Mouse (Mus musculus): Measurements from ENCODE around the gene Gm9857. TPM values are rescaled to one million over a fixed set of nuclear protein-coding genes. Genes with fewer than 3 reads are reported as not detected.

The Gm9857 gene
- total and polyA plus RNA-seq, 3 experiments: not detected

GRCm38 (mm10) chr3:108900147-108900546 is 40.1 kb downstream of the Gm9857 start:
- Histone ChIP-seq H3K9me3 (replicated peaks) (peaks cover 6% of the 10 kb centered on the region), H3K4me1 (ENCODE audit: insufficient read depth, low read depth, low read length) (peaks cover 6% of the 10 kb centered on the region; the same call in 1 of the 2 replicates)
- no peak for ATAC-seq (ENCODE audit: extremely low read depth, insufficient number of reproducible peaks, low FRiP score, poor library complexity, severe bottlenecking)

GRCm38 (mm10) chr3:108898640-108899039 is 41.6 kb downstream of the Gm9857 start:
- TF ChIP-seq POLR2AphosphoS5 (IDR thresholded peaks at IDR 0.05; ENCODE audit: insufficient replicate concordance, low read depth, low read length) (0 out of 2 replicates have a peak, but pooled peaks have one; percentile 83), TAL1 (conservative IDR thresholded peaks at IDR 0.05; ENCODE audit: low read depth, low read length) (no peak)
- Histone ChIP-seq H3K4me1 (ENCODE audit: insufficient read depth, low read depth, low read length) (no peaks in the 10 kb centered on the region), H3K9me3 (replicated peaks) (no peaks in the 10 kb centered on the region), H3K27me3 (ENCODE audit: insufficient read depth, low read length) (0 out of 2 replicates have a peak, but pooled peaks cover 2% of the 10 kb centered on the region), H3K4me3 (ENCODE audit: low read depth, low read length) (no peak overlapping the region), H3K36me3 (replicated peaks) (peaks cover 35% of the 10 kb centered on the region)
- ATAC-seq (ENCODE audit: extremely low read depth, insufficient number of reproducible peaks, low FRiP score, poor library complexity, severe bottlenecking) (no peak), DNase-seq (ENCODE audit: low spot score) (no peak)

More at GRCm38 (mm10) chr3:108900147-108900546, 40.1 kb downstream of the Gm9857 start:
- H3K4me3 ChIP-seq (ENCODE audit: low read depth, low read length): no peak overlapping the region
- DNase-seq (ENCODE audit: low spot score): no peak
- TF ChIP-seq TAL1 (conservative IDR thresholded peaks at IDR 0.05; ENCODE audit: low read depth, low read length) (no peak), CTCF (IDR thresholded peaks at IDR 0.05; ENCODE audit: low read depth, low read length) (no peak), GATA1 (IDR thresholded peaks at IDR 0.05; ENCODE audit: borderline replicate concordance, low read length) (no peak), GATA2 (IDR thresholded peaks at IDR 0.05; ENCODE audit: borderline replicate concordance, low read depth, low read length) (no peak), POLR2AphosphoS5 (IDR thresholded peaks at IDR 0.05; ENCODE audit: insufficient replicate concordance, low read depth, low read length) (no peak)
- H3K27me3 ChIP-seq (ENCODE audit: insufficient read depth, low read length): 0 out of 2 replicates have a peak, but pooled peaks cover 2% of the 10 kb centered on the region
- peaks cover 50% of the 10 kb centered on the region for H3K36me3 ChIP-seq (replicated peaks)

- TF ChIP-seq GATA1 (IDR thresholded peaks at IDR 0.05; ENCODE audit: borderline replicate concordance, low read length) (no peak), CTCF (IDR thresholded peaks at IDR 0.05; ENCODE audit: low read depth, low read length) (no peak), POLR2AphosphoS5 (IDR thresholded peaks at IDR 0.05; ENCODE audit: insufficient replicate concordance, low read depth, low read length) (no peak), TAL1 (conservative IDR thresholded peaks at IDR 0.05; ENCODE audit: low read depth, low read length) (no peak), GATA2 (IDR thresholded peaks at IDR 0.05; ENCODE audit: borderline replicate concordance, low read depth, low read length) (no peak)
- no peak for ATAC-seq (ENCODE audit: extremely low read depth, insufficient number of reproducible peaks, low FRiP score, poor library complexity, severe bottlenecking)
These were observed 47.3 kb downstream of the Gm9857 start for GRCm38 (mm10) chr3:108892914-108893313.

GRCm38 (mm10) chr3:108892080-108892479 is 48.2 kb downstream of the Gm9857 start:
- H3K36me3 ChIP-seq (replicated peaks): no peaks in the 10 kb centered on the region
- no peak for TF ChIP-seq GATA1 (IDR thresholded peaks at IDR 0.05; ENCODE audit: borderline replicate concordance, low read length)
- TF ChIP-seq POLR2AphosphoS5 (IDR thresholded peaks at IDR 0.05; ENCODE audit: insufficient replicate concordance, low read depth, low read length): no peak
- no peak for TF ChIP-seq TAL1 (conservative IDR thresholded peaks at IDR 0.05; ENCODE audit: low read depth, low read length)
- TF ChIP-seq GATA2 (IDR thresholded peaks at IDR 0.05; ENCODE audit: borderline replicate concordance, low read depth, low read length): no peak
- TF ChIP-seq CTCF (IDR thresholded peaks at IDR 0.05; ENCODE audit: low read depth, low read length): no peak
- ATAC-seq (ENCODE audit: extremely low read depth, insufficient number of reproducible peaks, low FRiP score, poor library complexity, severe bottlenecking) (no peak), DNase-seq (ENCODE audit: low spot score) (no peak)
- peaks cover 4% of the 10 kb centered on the region; the same call in 1 of the 2 replicates for H3K27me3 ChIP-seq (ENCODE audit: insufficient read depth, low read length)
- H3K9me3 ChIP-seq (replicated peaks): no peaks in the 10 kb centered on the region
- H3K4me1 ChIP-seq (ENCODE audit: insufficient read depth, low read depth, low read length): 0 out of 2 replicates have a peak, but pooled peaks cover 2% of the 10 kb centered on the region
- no peak overlapping the region for H3K4me3 ChIP-seq (ENCODE audit: low read depth, low read length)

More at GRCm38 (mm10) chr3:108892914-108893313, 47.3 kb downstream of the Gm9857 start:
- H3K27me3 ChIP-seq (ENCODE audit: insufficient read depth, low read length): peaks cover 4% of the 10 kb centered on the region; the same call in 1 of the 2 replicates
- H3K4me3 ChIP-seq (ENCODE audit: low read depth, low read length): no peak overlapping the region
- no peaks in the 10 kb centered on the region for H3K9me3 ChIP-seq (replicated peaks)
- H3K4me1 ChIP-seq (ENCODE audit: insufficient read depth, low read depth, low read length): no peaks in the 10 kb centered on the region
- no peak for DNase-seq (ENCODE audit: low spot score)
- no peaks in the 10 kb centered on the region for H3K36me3 ChIP-seq (replicated peaks)

Other genes starting within 250 kb of the Gm9857 start
- 38.2 and 47.9 TPM in 2 replicates for gene Gpsm2, start 218.1 kb downstream of the Gm9857 start, total RNA-seq (2014; fragmentation: Nextera tagmentation)
- 27.5 and 32.5 TPM in 2 replicates for gene Gpsm2, start 218.1 kb downstream of the Gm9857 start, total RNA-seq (2017)
- gene Gpsm2, start 218.1 kb downstream of the Gm9857 start, polyA plus RNA-seq (2012): 5.3 and 12.1 TPM in 2 replicates
- gene Aknad1, start 200.8 kb downstream of the Gm9857 start, total RNA-seq (2014; fragmentation: Nextera tagmentation): not detected in 2 replicates
- 0.11 TPM in 1 of 2 replicates, not detected in the other for gene Aknad1, start 200.8 kb downstream of the Gm9857 start, total RNA-seq (2017)
- not detected in 2 replicates for gene Aknad1, start 200.8 kb downstream of the Gm9857 start, polyA plus RNA-seq (2012)
- 35.6 and 36.7 TPM in 2 replicates for gene Stxbp3, start 99.9 kb downstream of the Gm9857 start, total RNA-seq (2014; fragmentation: Nextera tagmentation)
- 27.9 and 28.3 TPM in 2 replicates for gene Stxbp3, start 99.9 kb downstream of the Gm9857 start, total RNA-seq (2017)
- 8.6 and 9.4 TPM in 2 replicates for gene Stxbp3, start 99.9 kb downstream of the Gm9857 start, polyA plus RNA-seq (2012)
- gene Fndc7, start 50.4 kb downstream of the Gm9857 start, total RNA-seq (2014; fragmentation: Nextera tagmentation): not detected in 2 replicates
- gene Fndc7, start 50.4 kb downstream of the Gm9857 start, total RNA-seq (2017): 0.16 and 0.17 TPM in 2 replicates
- not detected in 2 replicates for gene Fndc7, start 50.4 kb downstream of the Gm9857 start, polyA plus RNA-seq (2012)
- gene Prpf38b, start 28.7 kb downstream of the Gm9857 start, total RNA-seq (2014; fragmentation: Nextera tagmentation): 216 and 235 TPM in 2 replicates
- gene Prpf38b, start 28.7 kb downstream of the Gm9857 start, total RNA-seq (2017): 151 and 226 TPM in 2 replicates
- gene Prpf38b, start 28.7 kb downstream of the Gm9857 start, polyA plus RNA-seq (2012): 117 and 122 TPM in 2 replicates
- not detected in 2 replicates for gene Henmt1, start 572 bp downstream of the Gm9857 start, total RNA-seq (2014; fragmentation: Nextera tagmentation)
- 0.06 and 0.22 TPM in 2 replicates for gene Henmt1, start 572 bp downstream of the Gm9857 start, total RNA-seq (2017)
- gene Henmt1, start 572 bp downstream of the Gm9857 start, polyA plus RNA-seq (2012): not detected in 2 replicates
- gene Fam102b, start 87.2 kb upstream of the Gm9857 start, total RNA-seq (2014; fragmentation: Nextera tagmentation): 0.15 TPM in 1 of 2 replicates, not detected in the other
- gene Fam102b, start 87.2 kb upstream of the Gm9857 start, total RNA-seq (2017): 0.06 and 0.11 TPM in 2 replicates
- 0.01 TPM in 1 of 2 replicates, not detected in the other for gene Fam102b, start 87.2 kb upstream of the Gm9857 start, polyA plus RNA-seq (2012)
- gene Slc25a54, start 140.0 kb upstream of the Gm9857 start, total RNA-seq (2014; fragmentation: Nextera tagmentation): not detected in 2 replicates
- not detected in 2 replicates for gene Slc25a54, start 140.0 kb upstream of the Gm9857 start, total RNA-seq (2017)
- gene Slc25a54, start 140.0 kb upstream of the Gm9857 start, polyA plus RNA-seq (2012): not detected in 2 replicates
- 11.6 TPM in 1 of 2 replicates, not detected in the other for gene Slc25a24, start 182.7 kb upstream of the Gm9857 start, total RNA-seq (2014; fragmentation: Nextera tagmentation)
- 0.11 TPM in 1 of 2 replicates, not detected in the other for gene Slc25a24, start 182.7 kb upstream of the Gm9857 start, total RNA-seq (2017)
- not detected in 2 replicates for gene Slc25a24, start 182.7 kb upstream of the Gm9857 start, polyA plus RNA-seq (2012)